Mouse (Mus musculus): ENCODE results near the gene Myo9a. TPM values are rescaled to one million over a fixed set of nuclear protein-coding genes. Genes with fewer than 3 reads are reported as not detected.
"Not testable (repeated sequence)": the region's sequence is repeated elsewhere in the genome, so short reads cannot be mapped to it uniquely, and the experiment has no call there.

Myo9a gene
- total RNA-seq, 2 experiments from 2014 or later: 9.7 to 14.5 TPM

DNA sequence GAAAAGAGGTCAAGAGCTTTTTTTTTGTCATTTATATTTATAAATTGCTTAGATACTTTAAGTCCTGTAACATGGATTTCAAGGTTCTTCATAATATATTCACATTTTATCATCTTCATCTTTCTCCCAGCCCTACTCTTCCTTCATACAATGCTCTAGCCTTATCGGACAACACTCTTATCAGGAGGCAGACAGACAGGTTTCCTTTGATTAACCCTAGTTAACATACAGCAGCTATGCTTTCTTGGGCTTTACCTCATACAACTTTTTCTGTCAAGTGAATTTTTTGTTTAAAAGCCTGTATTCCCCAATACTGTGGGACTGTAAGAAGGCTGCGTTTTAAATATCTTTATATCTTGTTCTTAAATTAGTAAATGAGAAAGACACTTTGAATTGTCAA, 2.3 kb upstream of the Myo9a start:
- intact Hi-C loops (cut with DNase I; ENCODE audit: low total_unique reads): no loop called here
- no peak for DNase-seq

DNA sequence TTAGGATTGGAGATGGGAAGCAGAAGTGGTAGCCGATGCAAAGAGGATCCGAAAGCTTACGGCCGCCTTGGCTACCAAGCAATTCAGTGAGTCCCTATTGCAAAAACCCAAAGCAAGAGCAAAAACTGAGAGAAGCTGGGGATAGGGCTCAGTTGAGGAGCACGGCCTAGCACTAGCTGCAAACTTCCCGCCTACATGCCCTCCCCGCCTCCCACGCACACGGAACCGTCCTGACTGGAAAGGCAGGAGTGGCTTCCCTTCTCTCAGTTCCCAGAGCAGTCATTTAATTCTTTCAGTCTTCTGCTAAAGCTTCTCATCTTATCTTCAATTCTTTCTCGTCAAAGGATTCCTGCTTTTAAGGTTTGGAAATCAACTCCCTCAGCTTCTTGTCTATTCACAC, 1.7 kb upstream of the Myo9a start:
- peak; percentile 6 for DNase-seq
- intact Hi-C loops (cut with DNase I; ENCODE audit: low total_unique reads): no loop called here

DNA sequence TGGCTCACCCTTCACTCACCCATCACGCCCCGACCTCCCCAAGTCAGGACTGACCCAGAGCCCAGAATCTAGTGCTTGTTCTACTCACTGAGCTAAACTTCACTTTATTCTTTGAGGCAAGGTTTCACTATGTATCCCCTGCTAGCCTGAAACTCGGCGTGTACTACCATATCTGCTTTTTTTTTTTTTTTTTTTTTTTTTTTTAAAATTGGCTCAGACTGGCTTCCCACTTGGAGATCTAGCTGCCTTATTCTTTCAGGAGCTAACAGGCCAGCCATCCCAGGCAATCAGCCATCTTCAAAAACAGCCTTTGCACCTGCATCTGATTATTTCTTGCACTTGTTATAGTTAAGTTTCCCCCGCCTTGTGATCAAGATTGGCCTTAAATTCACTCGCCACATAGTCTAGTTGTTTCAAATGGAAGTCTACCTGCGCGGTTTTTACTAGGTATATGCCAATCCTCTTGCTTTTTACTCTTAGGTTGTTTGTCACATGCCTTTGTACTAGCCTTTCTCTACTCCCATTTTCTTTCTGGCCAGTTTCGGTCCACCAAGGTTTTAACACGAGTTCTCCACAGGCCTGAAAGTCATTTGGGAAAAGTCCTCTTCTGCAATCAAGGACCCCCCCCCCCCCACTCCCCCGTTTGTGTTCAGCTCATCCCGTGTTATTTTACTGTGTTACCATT, 973 bp upstream of the Myo9a start:
- intact Hi-C loops (cut with DNase I; ENCODE audit: low total_unique reads): no loop called here
- no peak for DNase-seq

DNA sequence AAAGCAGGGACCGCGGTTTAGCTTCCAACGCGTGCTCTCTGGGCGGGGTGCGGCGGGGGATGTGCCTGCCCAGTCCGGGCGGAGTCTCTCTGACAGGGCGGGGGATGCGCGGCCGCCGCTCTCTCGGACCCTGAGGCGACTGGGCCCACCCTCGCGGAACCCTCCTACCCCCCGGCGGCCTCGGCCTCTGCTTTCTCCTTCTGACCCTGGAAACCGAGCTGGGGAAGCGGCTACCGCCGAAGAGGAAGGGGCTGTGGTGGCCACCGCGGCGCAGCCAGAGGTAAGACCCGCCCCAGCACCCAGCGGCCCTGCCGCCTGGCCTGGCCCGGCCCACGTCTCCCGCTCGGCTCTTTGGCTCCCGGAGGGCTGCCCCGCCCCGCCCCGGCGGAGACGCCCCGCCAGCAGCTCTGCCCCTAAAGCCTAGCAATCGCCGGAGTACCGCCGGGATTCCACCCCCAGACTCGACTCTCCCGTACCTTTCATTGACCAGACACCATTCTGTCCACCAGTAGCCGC, 428 bp downstream of the Myo9a start:
- peak; percentile 91 for DNase-seq
- intact Hi-C loops (cut with DNase I; ENCODE audit: low total_unique reads): no loop called here

GRCm38 (mm10) chr9:59751966-59752365, 1.3 kb downstream of the Myo9a start:
- DNase-seq: no peak
- intact Hi-C loops (cut with DNase I; ENCODE audit: low total_unique reads): no loop called here

- intact Hi-C loops (cut with DNase I; ENCODE audit: low total_unique reads): no loop called here
- DNase-seq: no peak
These were observed 4.5 kb downstream of the Myo9a start for GRCm38 (mm10) chr9:59755199-59755598.

DNA sequence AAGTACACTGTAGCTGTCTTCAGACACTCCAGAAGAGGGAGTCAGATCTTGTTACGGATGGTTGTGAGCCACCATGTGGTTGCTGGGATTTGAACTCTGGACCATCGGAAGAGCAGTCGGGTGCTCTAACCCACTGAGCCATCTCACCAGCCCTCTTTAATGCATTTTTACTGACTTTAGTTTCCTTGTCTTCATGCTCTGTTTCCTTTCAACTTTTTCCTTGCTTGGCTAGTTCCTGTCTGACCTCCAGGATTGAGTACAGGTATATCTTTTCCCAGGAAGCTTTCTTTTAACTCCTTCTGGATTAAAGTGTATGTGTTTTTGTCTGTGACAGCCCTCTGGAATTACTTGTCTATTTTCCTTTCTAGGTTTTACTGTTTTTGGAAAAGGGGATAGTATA, 6.3 kb downstream of the Myo9a start:
- intact Hi-C loops (cut with DNase I; ENCODE audit: low total_unique reads); DNase-seq: not testable (repeated sequence)

DNA sequence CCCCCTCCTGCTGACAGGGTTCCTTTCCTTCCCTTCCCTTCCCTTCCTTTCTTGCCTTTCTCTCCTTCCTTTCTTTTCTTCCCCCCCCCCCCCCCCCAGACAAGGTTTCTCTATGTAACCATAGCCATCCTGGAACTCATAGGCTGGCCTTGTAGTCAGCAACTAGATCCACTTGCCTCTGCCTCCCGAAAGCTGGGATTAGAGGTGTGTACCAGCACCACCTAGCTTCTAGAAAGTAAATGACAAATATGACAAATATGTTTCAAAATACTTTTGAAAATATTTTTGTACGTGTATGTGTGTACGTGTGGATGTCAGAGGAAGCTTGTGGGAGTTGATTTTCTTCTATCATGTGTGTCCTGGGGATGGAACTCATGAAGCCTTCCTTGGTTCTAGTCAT, 9.8 kb downstream of the Myo9a start:
- no peak for DNase-seq

GRCm38 (mm10) chr9:59766966-59767461, 16.3 kb downstream of the Myo9a start:
- DNase-seq; intact Hi-C loops (cut with DNase I; ENCODE audit: low total_unique reads): not testable (repeated sequence)

More for the DNA sequence above, 9.8 kb downstream of the Myo9a start:
- intact Hi-C loops (cut with DNase I; ENCODE audit: low total_unique reads): no loop called here

GRCm38 (mm10) chr9:59806046-59806774, 55.5 kb downstream of the Myo9a start:
- intact Hi-C loops (cut with DNase I; ENCODE audit: low total_unique reads); DNase-seq: not testable (repeated sequence)

DNA sequence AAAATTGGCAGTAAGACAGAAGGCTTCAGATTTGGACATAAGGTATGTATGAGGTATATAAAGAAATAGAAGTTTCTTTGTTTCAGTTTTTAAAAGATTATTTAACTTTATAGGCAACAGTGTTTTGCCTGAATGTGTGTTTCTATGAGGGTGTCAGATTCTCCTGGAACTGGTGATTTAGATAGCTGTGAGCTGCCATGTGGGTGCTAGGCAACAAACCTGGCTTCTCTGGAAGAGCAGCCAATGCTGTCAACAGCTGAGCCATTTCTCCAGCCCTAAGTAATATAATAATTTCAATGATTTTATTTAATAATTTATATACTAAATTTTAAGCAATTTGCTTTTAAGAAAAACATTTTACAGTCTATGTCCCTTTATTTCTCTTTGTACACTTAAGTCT, 133.9 kb downstream of the Myo9a start:
- intact Hi-C loops (cut with DNase I; ENCODE audit: low total_unique reads): no loop called here
- no peak for DNase-seq

DNA sequence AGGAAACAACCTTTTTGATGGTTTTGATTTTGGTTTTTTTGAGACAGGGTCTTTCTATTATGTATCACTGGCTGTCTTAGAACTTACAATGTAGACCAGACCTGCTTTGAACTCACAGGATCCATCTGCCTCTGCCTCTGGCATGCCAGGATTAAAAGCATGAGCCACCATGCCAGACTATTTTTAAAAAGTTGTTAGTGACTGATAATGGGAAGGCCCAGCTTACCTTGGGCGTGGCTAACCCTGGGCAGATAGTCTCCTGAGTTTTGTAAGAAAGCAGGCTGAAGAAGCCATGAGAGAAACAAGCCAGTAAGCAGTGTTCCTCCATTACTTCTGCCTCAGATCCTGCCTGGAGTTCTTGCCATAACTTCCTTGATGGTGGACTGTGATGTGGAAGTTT, 152.7 kb downstream of the Myo9a start:
- no peak for DNase-seq
- intact Hi-C loops (cut with DNase I; ENCODE audit: low total_unique reads): no loop called here

DNA sequence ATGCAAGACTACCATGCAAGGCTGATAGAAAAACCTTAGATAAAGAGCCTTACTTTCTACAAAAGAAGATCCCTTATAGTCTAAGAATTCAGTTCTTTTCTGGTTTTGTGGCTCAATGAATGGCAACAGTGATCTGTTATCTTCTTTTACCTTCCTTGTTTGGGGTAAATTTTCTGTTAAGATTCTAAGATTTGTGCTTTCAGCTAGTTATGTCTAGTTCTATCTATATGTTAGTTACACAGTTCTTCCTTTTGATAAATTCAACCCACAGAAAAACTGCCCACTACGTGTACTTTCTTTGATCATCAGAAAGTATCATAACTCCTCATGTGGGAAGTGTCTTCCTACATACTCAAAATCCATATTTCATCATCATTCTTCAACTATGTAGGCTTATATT, 164.1 kb downstream of the Myo9a start:
- no peak for DNase-seq
- intact Hi-C loops (cut with DNase I; ENCODE audit: low total_unique reads): no loop called here

DNA sequence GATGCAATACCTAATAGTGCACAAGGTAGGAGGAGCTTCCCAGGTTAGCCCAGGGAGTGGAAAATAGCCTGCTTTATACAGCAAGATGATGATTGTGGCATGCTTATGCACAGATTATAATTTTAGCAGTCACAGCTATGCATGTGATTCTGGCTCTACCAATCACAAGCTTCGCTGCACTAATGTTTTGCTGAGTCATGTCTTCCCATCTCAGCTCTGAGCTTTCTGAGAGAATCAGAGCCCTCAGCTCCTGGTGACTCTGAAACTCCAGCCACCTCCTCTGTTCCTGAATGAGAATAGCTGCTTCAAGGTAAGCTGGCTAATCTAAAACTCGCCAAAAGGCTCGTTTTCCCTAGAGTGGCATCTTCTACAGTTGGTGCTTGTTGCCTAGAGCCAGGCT, 179.6 kb downstream of the Myo9a start:
- DNase-seq: no peak
- intact Hi-C loops (cut with DNase I; ENCODE audit: low total_unique reads): no loop called here

DNA sequence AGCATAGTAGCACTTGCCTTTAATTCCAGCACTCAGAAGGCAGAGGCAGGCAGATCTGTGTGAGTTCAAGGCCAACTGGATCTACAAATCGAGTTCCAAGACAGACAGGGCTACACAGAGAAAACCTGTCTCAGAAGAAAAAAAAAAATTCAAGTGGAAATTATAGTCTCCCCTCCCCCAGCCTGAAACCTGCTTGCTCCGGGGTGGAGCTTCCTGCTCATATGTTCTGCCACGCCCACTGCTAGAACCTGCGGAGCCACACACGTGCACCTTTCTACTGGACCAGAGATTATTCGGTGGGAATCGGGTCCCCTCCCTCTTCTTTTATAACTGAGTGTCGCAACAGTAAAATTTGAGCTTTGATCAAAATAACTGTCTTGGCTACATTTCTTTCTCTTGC, 185.2 kb downstream of the Myo9a start:
- intact Hi-C loops (cut with DNase I; ENCODE audit: low total_unique reads); DNase-seq: not testable (repeated sequence)

- intact Hi-C loops (cut with DNase I; ENCODE audit: low total_unique reads): no loop called here
These were observed 187.8 kb downstream of the Myo9a start for GRCm38 (mm10) chr9:59938529-59938928.

GRCm38 (mm10) chr9:59939691-59940090, 189.0 kb downstream of the Myo9a start:
- intact Hi-C loops (cut with DNase I; ENCODE audit: low total_unique reads): no loop called here
- DNase-seq: no peak

More at GRCm38 (mm10) chr9:59938529-59938928, 187.8 kb downstream of the Myo9a start:
- DNase-seq: no peak

DNA sequence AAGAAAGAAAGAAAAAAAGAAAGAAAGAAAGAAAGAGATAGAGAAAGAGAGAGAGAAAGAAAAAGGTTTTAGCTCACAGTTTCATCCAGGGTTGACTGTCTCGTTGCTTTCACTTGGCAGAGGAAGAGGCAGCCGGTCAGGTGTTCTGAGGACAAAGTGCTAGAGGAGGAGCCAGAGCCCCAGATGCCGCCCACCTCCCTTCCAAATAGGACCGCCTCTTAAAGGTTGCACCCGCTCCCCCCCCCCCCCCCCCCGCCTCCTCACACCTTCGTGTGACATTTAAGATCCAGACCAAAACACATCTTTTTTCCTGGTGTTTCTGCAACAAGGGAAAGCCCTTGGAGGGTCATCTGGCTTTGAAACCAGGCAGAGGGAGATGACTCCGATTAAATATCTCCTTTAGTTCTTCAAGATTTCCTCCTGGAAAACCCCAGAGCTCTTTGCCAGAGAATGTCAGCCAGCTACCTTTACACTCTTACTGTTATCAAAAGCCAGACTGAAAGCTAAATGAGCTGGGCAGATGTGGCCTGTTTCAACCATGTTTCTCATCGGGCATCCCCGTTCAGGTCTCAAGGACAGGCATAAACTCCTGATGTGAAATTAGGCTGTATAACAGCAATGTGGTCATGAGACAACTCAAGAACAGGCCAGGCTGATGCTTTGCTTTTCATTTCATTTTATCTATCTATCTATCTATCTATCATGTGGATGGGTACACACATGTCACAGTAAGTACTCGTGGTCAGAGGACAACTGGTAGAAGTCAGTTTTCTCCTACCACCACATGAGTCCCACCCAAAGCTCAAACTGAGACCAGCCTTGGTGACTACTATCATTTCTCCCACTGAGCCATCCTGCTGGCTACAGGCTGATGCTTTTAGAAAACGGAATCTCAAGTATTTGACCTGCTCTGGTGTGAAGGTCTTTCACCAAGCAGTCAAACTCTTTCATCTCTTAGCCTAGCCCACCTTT, 190.5 kb downstream of the Myo9a start:
- intact Hi-C loops (cut with DNase I; ENCODE audit: low total_unique reads): no loop called here

GRCm38 (mm10) chr9:59941885-59942350, 191.2 kb downstream of the Myo9a start:
- intact Hi-C loops (cut with DNase I; ENCODE audit: low total_unique reads): no loop called here
- DNase-seq: no peak

More for the DNA sequence above, 190.5 kb downstream of the Myo9a start:
- no peak for DNase-seq

Data from gastrocnemius, postnatal 14 days (tissue).